Mouse (Mus musculus) thymus, adult 2 months (tissue): ENCODE measurements around the gene Cst8. TPM values are rescaled to one million over a fixed set of nuclear protein-coding genes. Genes with fewer than 3 reads are reported as not detected.

Experiments
- DNase-seq: peaks from one replicate; pipeline ENCODE4 v3.0.0; 2021
- H3K27ac ChIP-seq: fragments of 200-500 bp; 2 replicates; pipeline ENCODE4 v1.5.1; 2012; ENCODE audit warnings: low read length, control low read depth; ENCODE audit not compliant: control insufficient read depth, insufficient read depth
- H3K27me3 ChIP-seq: fragments of 200-500 bp; 2 replicates; pipeline ENCODE4 v1.6.1; 2012; ENCODE audit warnings: mild to moderate bottlenecking, low read length, moderate library complexity, mixed read lengths; ENCODE audit not compliant: control insufficient read depth, insufficient read depth
- H3K36me3 ChIP-seq: fragments of 200-500 bp; 2 replicates; pipeline ENCODE4 v1.6.1; 2012; ENCODE audit warnings: mild to moderate bottlenecking, low read length, moderate library complexity; ENCODE audit not compliant: control insufficient read depth, insufficient read depth
- H3K4me1 ChIP-seq: fragments of 200-500 bp; replicated peaks from 2 replicates; pipeline ENCODE4 v1.6.1; 2012; ENCODE audit warnings: low read length; ENCODE audit not compliant: control insufficient read depth, insufficient read depth
- H3K4me3 ChIP-seq: fragments of 200-500 bp; 2 replicates; pipeline ENCODE4 v1.5.1; 2012; ENCODE audit warnings: mild to moderate bottlenecking, low read length, control low read depth, moderate library complexity; ENCODE audit not compliant: control insufficient read depth, insufficient read depth
- CTCF ChIP-seq: fragments of 200-500 bp; IDR thresholded peaks from 2 replicates; pipeline ENCODE4 v1.5.1; 2012; ENCODE audit warnings: mild to moderate bottlenecking, control low read depth, low read length, moderate library complexity, borderline replicate concordance; ENCODE audit not compliant: control insufficient read depth, poor library complexity, insufficient read depth; ENCODE audit errors: extremely low read depth
- POLR2A ChIP-seq: fragments of 200-500 bp; IDR thresholded peaks from 2 replicates; pipeline ENCODE4 v1.6.1; 2012; ENCODE audit warnings: mild to moderate bottlenecking, low read length, control low read depth, moderate library complexity; ENCODE audit not compliant: control insufficient read depth, poor library complexity, insufficient read depth; ENCODE audit errors: extremely low read depth
- WGBS: fragments of 180-500 bp; shearing (Covaris S2); methylation state at CpG from one replicate; pipeline ENCODE4 v1.1.7; 2018; 5-methylcytosine and 5-hydroxymethylcytosine counted together
- polyA plus RNA-seq: library from polyadenylated mRNA; depleted of rRNA; stranded (reverse); fragments of >200 nt; gene quantifications from 2 replicates; pipeline ENCODE4 v1.2.3, GENCODE M21; 2012

Cst8 gene
- polyA plus RNA-seq, 1 experiment: 0.81 TPM

DNA sequence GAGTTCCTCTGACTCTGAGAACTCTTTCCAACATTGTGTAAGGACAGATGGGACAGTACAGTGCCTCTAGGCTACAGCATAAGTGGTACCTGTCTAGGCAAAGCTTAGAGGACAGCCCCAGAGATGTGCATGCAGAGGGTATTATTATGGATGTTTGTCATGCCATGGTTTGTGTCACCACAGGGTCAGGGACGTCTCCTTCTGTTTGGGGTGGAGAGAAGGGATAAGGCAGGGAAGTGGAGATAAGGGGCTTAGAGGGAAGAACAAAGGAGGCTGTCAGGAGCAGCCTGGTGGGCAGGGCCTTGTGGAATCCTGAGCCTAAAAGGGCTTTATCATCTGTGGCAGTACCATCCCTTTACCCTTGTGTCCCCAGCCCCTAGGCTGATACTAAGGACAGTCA lies 16.9 kb upstream of the Cst8 start, which contains the start of gene 8030411F24Rik:
Gene 8030411F24Rik, plus strand, starts transcription at position 301 of the 400 bp plus-strand sequence.
- no peaks in the 10 kb centered on the region for H3K36me3 ChIP-seq
- H3K4me3 ChIP-seq: no peak within 1 kb of the TSS
- TF ChIP-seq POLR2A (no peak), CTCF (no peak)
- no peak for DNase-seq
- 55% methylated on average over 1 of the region's 1 CpGs for WGBS
- no peaks in the 10 kb centered on the region for H3K27me3 ChIP-seq
- H3K27ac ChIP-seq: no peak within 1 kb of the TSS
- no peaks in the 10 kb centered on the region for H3K4me1 ChIP-seq

DNA sequence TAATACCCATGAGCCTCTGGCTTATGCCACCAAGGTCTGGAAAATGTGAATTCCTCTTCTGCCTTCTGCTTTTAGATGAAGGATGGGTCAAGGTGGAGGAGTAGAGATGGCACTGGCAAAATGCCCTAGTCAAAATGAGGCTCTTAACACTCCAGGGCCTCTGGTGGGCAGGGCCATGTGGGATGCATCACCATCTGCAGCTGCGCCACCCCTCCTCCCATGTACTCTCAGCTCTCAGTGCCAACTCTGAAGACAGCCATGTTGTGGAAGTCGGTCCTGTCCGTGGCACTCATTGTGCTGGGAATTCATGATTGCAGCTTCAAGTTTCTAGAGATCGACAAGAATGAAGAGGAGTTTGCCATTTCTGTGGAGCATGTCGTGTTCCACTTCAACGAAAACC lies 9.4 kb upstream of the Cst8 start, which contains the start of gene Cst12:
Gene Cst12, plus strand, starts transcription at position 220 of the 400 bp plus-strand sequence.
- Histone ChIP-seq H3K4me1 (no peaks in the 10 kb centered on the region), H3K4me3 (no peak within 1 kb of the TSS), H3K36me3 (no peaks in the 10 kb centered on the region), H3K27me3 (no peaks in the 10 kb centered on the region), H3K27ac (no peak within 1 kb of the TSS)
- WGBS: 93% methylated on average over 6 of the region's 6 CpGs
- no peak for DNase-seq
- TF ChIP-seq CTCF (no peak), POLR2A (no peak)

DNA sequence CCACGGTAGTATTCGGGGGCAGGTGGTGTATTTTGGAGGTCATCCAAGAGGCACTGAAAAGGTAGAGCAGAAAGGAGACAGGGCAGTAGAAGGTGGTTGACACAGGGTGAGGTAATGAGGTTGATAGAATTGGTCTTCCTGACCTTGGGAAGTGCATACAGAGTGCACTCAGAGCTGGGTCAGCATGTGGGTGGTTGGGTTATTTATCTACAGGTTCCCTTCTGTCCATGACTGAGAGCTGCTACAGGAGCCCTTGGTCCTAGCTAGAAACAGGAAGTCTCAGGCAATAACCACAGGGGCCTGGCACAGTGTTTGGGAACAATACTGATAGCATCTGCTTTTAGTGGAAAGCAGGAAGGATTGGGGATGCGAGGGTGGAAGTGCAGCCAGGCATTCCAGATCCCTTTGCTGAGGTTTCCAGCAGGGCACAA lies 2.9 kb downstream of the Cst8 start:
- Histone ChIP-seq H3K4me3 (no peak overlapping the region), H3K4me1 (no peaks in the 10 kb centered on the region), H3K36me3 (no peaks in the 10 kb centered on the region), H3K27ac (no peak overlapping the region), H3K27me3 (no peaks in the 10 kb centered on the region)
- WGBS: 12% methylated on average over 3 of the region's 3 CpGs
- no peak for TF ChIP-seq CTCF
- TF ChIP-seq POLR2A: no peak
- no peak for DNase-seq

DNA sequence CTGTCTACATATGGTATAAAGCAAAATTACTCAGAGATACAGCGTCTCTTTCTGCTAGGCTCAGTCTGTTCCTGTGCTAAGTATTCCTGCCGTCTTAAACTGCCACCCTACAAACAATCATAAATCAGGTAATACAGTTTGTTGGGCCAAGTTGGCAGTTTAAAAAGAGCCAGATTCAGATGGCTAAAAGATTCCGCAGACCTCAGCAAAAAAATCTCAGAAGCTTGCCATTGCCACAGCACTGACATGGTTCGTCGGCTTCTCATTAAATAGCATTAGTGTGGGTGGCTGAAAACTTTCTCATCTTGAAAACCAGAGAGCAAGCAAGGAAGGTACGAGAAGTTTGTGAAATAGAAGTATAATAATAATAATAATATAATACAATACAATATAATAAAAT lies 8.1 kb downstream of the Cst8 start:
- TF ChIP-seq CTCF: no peak
- no peak for TF ChIP-seq POLR2A
- Histone ChIP-seq H3K36me3 (no peaks in the 10 kb centered on the region), H3K4me3 (no peak overlapping the region), H3K27ac (no peak overlapping the region), H3K4me1 (no peaks in the 10 kb centered on the region), H3K27me3 (no peaks in the 10 kb centered on the region)
- DNase-seq: no peak
- 81% methylated on average over 6 of the region's 6 CpGs for WGBS

DNA sequence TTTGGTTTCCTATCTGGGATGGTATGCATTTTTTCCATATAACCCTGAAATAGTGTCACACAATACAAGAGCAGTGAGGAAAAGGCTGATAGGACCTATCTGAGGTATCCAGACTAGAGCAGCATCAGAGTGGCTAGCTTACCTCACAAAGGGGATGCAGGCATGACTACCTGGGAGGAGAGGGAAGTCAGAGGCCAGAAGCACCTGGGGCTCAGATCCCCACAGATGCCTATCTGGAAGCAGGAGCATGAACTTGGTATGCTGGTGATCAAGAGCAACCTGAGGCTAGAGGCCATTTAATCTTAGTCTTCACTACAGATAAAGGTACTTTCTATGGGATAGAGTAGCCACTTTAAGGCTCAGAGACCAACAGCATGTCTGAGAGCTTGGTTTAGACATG lies 21.3 kb downstream of the Cst8 start, which contains the start of gene Cst13:
Gene Cst13, plus strand, starts transcription at position 173 of the 400 bp plus-strand sequence.
- TF ChIP-seq CTCF: no peak
- TF ChIP-seq POLR2A: no peak
- no peak within 1 kb of the TSS for H3K4me3 ChIP-seq
- H3K27me3 ChIP-seq: no peaks in the 10 kb centered on the region
- no peak for DNase-seq
- no peak within 1 kb of the TSS for H3K27ac ChIP-seq
- H3K4me1 ChIP-seq: no peaks in the 10 kb centered on the region
- H3K36me3 ChIP-seq: no peaks in the 10 kb centered on the region

DNA sequence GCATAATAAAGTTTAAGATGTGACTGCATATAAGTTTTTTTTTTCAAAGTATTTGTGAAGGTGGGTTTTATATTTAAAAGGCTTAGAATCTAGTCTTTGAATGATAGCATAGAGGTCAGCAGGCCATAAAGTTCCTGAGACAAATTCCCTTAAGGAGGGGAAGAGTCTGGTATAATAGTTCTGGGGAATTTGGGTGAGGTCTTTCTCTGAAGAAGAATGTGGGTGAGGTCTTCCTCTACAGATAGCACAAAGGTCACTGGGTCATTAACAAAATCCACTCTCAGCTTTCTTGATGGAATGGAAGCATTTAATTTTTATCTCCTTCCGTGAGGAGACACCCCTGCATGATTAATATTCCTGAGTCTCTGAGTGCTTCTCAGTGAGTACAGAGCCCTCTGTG lies 27.4 kb downstream of the Cst8 start:
- no peaks in the 10 kb centered on the region for H3K27me3 ChIP-seq
- H3K4me1 ChIP-seq: no peaks in the 10 kb centered on the region
- no peak for DNase-seq
- H3K4me3 ChIP-seq: no peak overlapping the region
- no peaks in the 10 kb centered on the region for H3K36me3 ChIP-seq
- WGBS: 76% methylated on average over 1 of the region's 1 CpGs
- no peak for TF ChIP-seq CTCF
- TF ChIP-seq POLR2A: no peak
- H3K27ac ChIP-seq: no peak overlapping the region

DNA sequence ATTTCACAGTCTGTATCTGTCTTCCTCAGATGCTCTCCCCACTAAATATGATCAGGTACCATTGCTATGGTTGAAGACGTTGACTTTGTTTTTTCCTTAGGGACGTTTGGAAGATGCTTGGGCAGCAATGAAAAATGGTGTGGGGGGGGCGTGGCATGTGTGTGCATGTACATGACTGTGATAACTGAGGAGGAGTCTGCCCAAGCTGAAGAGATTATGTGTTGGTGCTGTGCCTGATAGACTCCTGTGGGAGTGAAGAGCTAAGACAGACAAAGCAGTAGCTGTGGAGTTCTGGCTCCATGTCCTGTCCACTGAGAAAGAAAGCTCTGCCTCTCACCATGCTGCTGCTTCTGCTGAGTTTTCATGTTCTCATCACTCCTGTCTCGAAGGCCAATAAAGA lies 36.3 kb downstream of the Cst8 start, which contains the start of gene Cst9:
Gene Cst9, plus strand, starts transcription at position 236 of the 400 bp plus-strand sequence.
- H3K36me3 ChIP-seq: no peaks in the 10 kb centered on the region
- no peaks in the 10 kb centered on the region for H3K4me1 ChIP-seq
- TF ChIP-seq POLR2A (no peak), CTCF (no peak)
- 78% methylated on average over 4 of the region's 4 CpGs for WGBS
- H3K4me3 ChIP-seq: no peak within 1 kb of the TSS
- no peak for DNase-seq
- no peak within 1 kb of the TSS for H3K27ac ChIP-seq
- no peaks in the 10 kb centered on the region for H3K27me3 ChIP-seq
